Mouse (Mus musculus): Measurements from ENCODE around the gene Hgf. TPM values are rescaled to one million over a fixed set of nuclear protein-coding genes. Genes with fewer than 3 reads are reported as not detected.
A peak's percentile ranks its signal among the peaks of the same experiment; 100 is the strongest.

Gene Hgf
- 0.13 and 0.17 TPM in 2 replicates for polyA plus RNA-seq (2015; fragmentation: Nextera tagmentation; extraction: Ambion mirVana)

DNA sequence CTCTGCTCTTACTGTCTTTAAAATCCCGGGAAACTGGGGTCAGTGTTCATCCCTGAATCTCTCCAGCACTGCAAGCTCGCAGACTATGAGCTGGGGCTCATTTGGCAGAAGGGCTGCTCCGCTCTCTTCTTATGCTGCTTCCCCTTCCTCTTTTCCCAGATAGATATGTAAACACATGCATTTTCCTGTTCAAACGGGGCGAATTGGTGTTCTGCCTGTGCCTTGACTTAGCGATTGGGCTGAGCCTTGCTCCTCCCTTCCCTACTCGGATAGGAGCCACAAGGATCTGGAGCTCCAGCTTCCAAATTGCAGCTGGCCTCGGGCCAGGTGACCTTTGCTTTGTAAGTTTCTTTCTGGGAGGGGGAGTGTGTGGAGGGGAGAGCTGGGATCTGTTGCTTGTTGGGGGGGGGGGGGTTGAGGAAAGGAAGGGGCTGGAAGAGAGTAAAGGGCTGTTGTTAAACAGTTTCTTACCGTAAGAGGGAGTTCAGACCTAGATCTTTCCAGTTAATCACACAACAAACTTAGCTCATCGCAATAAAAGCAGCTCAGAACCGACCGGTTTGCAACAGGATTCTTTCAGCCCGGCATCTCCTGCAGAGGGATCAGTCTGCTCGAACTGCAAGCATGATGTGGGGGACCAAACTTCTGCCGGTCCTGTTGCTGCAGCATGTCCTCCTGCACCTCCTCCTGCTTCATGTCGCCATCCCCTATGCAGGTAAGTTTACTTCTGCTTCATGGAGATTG, at the start of gene Hgf:
Gene Hgf, plus strand, starts transcription at position 192 of the 744 bp plus-strand sequence.
- peak within 1 kb of the TSS; percentile 22 for H3K4me3 ChIP-seq
- peak; percentile 39; the same call in 1 of the 2 replicates for ATAC-seq (ENCODE audit: low FRiP score)
- no peaks in the 10 kb centered on the region for H3K36me3 ChIP-seq
- H3K27me3 ChIP-seq: no peaks in the 10 kb centered on the region
- H3K27ac ChIP-seq: no peak within 1 kb of the TSS
- H3K9ac ChIP-seq: no peak within 1 kb of the TSS
- no peaks in the 10 kb centered on the region for H3K9me3 ChIP-seq
- H3K4me1 ChIP-seq (replicated peaks): 0 out of 2 replicates have a peak, but pooled peaks cover 6% of the 10 kb centered on the region
- peak within 1 kb of the TSS; percentile 44 for H3K4me2 ChIP-seq
- 12% methylated on average over 16 of the region's 16 CpGs for WGBS

GRCm38 (mm10) chr5:16506702-16507350, 46.5 kb upstream of the Hgf start:
- H3K9me3 ChIP-seq: no peaks in the 10 kb centered on the region
- H3K27me3 ChIP-seq: no peaks in the 10 kb centered on the region
- no peak overlapping the region for H3K4me2 ChIP-seq
- no peaks in the 10 kb centered on the region for H3K36me3 ChIP-seq
- H3K4me3 ChIP-seq: no peak overlapping the region
- H3K27ac ChIP-seq: no peak overlapping the region
- no peak overlapping the region for H3K9ac ChIP-seq
- ATAC-seq (ENCODE audit: low FRiP score): no peak
- no peaks in the 10 kb centered on the region for H3K4me1 ChIP-seq (replicated peaks)
- WGBS: 86% methylated on average over 4 of the region's 4 CpGs

GRCm38 (mm10) chr5:16531619-16532277, 21.5 kb upstream of the Hgf start:
- no peak for ATAC-seq (ENCODE audit: low FRiP score)
- no peak overlapping the region for H3K4me3 ChIP-seq

DNA sequence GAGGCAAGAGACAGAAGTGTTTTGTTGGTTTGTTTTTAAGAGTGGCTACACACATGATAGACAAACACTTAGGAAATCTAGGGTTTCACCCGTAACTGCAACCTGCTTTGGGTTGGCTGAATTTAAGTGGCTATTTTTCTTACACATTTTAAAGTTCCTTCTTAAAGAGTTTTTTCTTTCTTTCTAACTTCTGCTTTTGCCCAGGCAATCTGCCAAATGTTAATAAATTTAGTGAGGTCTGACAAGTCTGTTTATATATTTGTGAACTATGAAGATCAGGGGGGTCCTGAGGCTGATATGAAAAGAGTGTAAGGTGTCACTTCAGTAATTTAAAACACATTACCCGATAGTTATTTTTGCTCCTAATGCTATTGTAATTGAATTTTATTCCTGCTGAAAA, 15.2 kb upstream of the Hgf start:
- H3K4me2 ChIP-seq: no peak overlapping the region
- no peaks in the 10 kb centered on the region for H3K4me1 ChIP-seq (replicated peaks)
- ATAC-seq (ENCODE audit: low FRiP score): no peak
- no peak overlapping the region for H3K4me3 ChIP-seq
- 78% methylated on average over 2 of the region's 2 CpGs for WGBS
- H3K9ac ChIP-seq: no peak overlapping the region
- no peaks in the 10 kb centered on the region for H3K9me3 ChIP-seq
- H3K27me3 ChIP-seq: no peaks in the 10 kb centered on the region
- H3K27ac ChIP-seq: no peak overlapping the region
- no peaks in the 10 kb centered on the region for H3K36me3 ChIP-seq

More at GRCm38 (mm10) chr5:16531619-16532277, 21.5 kb upstream of the Hgf start:
- Histone ChIP-seq H3K4me2 (no peak overlapping the region), H3K4me1 (replicated peaks) (no peaks in the 10 kb centered on the region), H3K9me3 (no peaks in the 10 kb centered on the region), H3K36me3 (no peaks in the 10 kb centered on the region), H3K9ac (no peak overlapping the region), H3K27me3 (no peaks in the 10 kb centered on the region), H3K27ac (no peak overlapping the region)
- 91% methylated on average over 3 of the region's 3 CpGs for WGBS

DNA sequence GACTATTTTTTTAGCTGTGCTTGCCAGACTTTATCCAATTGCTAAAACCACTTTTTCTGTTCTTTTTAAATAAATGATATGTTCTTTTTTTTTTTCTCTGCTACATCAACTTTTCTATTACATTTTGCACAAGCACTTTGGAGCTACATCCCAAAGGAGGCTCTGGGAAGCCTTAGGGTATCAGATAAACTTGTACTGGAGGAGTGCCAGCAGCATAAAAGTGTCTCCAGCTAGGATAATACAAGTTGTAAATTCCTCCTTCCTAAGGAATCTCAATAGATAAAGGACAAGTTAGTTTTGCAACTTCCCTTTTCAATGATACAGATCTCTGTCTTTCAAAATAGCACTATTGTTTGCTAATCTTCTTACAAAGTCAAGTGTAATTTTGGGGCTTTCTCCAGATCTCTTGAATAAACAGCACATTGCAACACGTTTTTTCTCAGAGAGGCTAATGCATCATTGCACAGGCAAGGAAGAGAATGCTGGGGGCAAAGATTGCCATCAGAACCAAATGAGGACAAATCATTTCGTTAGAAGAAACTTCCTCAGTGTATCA, 11.7 kb upstream of the Hgf start:
- Histone ChIP-seq H3K9ac (no peak overlapping the region), H3K36me3 (no peaks in the 10 kb centered on the region), H3K27me3 (no peaks in the 10 kb centered on the region), H3K4me1 (replicated peaks) (no peaks in the 10 kb centered on the region), H3K4me2 (no peak overlapping the region), H3K27ac (no peak overlapping the region), H3K9me3 (no peaks in the 10 kb centered on the region), H3K4me3 (no peak overlapping the region)
- WGBS: 33% methylated on average over 2 of the region's 2 CpGs
- ATAC-seq (ENCODE audit: low FRiP score): no peak

DNA sequence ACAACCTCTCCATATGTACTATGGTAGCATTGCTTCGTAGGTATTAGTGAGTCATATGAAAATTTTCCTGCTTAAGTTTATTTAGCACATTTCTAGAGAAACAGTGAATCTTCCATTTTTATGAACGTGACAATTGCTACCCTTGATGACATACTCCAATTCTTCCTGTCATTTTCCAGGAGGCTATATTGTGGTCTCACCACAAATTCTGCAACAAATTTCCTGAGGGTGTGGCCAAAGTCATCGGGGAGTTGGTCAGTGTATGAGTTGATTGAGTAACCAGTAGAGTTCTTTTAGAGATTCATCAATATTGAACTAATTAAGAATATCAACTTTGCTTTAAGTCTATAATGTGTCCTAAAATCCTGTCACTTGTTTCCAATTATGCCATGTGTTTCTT, 5.8 kb upstream of the Hgf start:
- Histone ChIP-seq H3K4me1 (replicated peaks) (no peaks in the 10 kb centered on the region), H3K4me3 (no peak overlapping the region), H3K27ac (no peak overlapping the region), H3K9me3 (no peaks in the 10 kb centered on the region), H3K4me2 (no peak overlapping the region), H3K9ac (no peak overlapping the region), H3K27me3 (no peaks in the 10 kb centered on the region), H3K36me3 (no peaks in the 10 kb centered on the region)
- WGBS: 90% methylated on average over 3 of the region's 3 CpGs
- no peak for ATAC-seq (ENCODE audit: low FRiP score)

DNA sequence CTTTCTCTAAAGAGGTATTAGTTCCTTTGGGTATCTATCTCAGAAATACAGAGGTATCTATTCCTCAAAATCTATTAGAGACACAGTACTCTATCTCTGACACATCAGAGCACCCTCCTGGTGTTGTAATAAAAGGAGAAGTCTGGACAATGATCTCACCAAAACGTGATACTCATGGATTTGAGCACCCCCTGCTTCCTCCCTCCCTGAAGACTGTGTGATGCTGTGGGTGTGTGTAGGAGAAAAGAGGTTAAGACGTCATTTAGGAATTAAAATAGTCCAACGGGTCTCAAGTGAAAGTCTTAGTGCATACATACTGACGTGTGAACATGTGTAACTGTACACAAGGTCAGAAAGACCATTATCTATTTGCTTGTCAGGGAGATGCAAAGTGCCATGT, 648 bp upstream of the Hgf start:
- no peak for ATAC-seq (ENCODE audit: low FRiP score)
- H3K4me1 ChIP-seq (replicated peaks): 0 out of 2 replicates have a peak, but pooled peaks cover 6% of the 10 kb centered on the region
- no peaks in the 10 kb centered on the region for H3K27me3 ChIP-seq
- no peak overlapping the region for H3K4me3 ChIP-seq
- H3K9ac ChIP-seq: no peak overlapping the region
- 74% methylated on average over 4 of the region's 4 CpGs for WGBS
- no peak overlapping the region for H3K27ac ChIP-seq
- H3K36me3 ChIP-seq: no peaks in the 10 kb centered on the region
- H3K4me2 ChIP-seq: no peak overlapping the region
- H3K9me3 ChIP-seq: no peaks in the 10 kb centered on the region

- Histone ChIP-seq H3K27me3 (no peaks in the 10 kb centered on the region), H3K4me1 (replicated peaks) (no peaks in the 10 kb centered on the region), H3K27ac (no peak overlapping the region), H3K4me3 (no peak overlapping the region), H3K36me3 (no peaks in the 10 kb centered on the region), H3K9me3 (no peaks in the 10 kb centered on the region), H3K9ac (no peak overlapping the region), H3K4me2 (no peak overlapping the region)
- ATAC-seq (ENCODE audit: low FRiP score): no peak
- WGBS: 95% methylated on average over 3 of the region's 3 CpGs
Observed at GRCm38 (mm10) chr5:16560247-16560646, 7.0 kb downstream of the Hgf start.

DNA sequence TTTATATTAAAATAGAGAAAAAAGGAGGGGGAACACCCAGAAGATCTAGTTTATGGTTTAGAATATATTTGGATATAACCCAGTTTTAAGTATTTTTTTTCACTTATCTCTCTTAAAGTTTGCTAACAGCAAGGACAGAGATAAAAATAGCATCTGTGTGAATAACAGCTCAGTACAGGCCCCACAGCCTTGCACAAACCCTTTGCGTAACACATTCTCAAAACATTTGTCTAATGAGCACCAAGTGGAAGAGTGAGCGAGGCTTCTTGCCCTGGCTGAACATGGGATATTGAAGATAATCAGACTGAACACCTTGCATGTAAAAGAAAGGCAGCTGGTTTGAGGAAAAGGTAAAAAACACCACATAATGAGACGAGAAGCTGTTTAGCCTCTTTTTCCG, 15.7 kb downstream of the Hgf start:
- WGBS: 77% methylated on average over 4 of the region's 4 CpGs

GRCm38 (mm10) chr5:16577882-16578742, 24.8 kb downstream of the Hgf start:
- Histone ChIP-seq H3K9me3 (no peaks in the 10 kb centered on the region), H3K4me2 (no peak overlapping the region), H3K27ac (no peak overlapping the region), H3K9ac (no peak overlapping the region), H3K4me1 (replicated peaks) (no peaks in the 10 kb centered on the region), H3K4me3 (no peak overlapping the region), H3K36me3 (no peaks in the 10 kb centered on the region), H3K27me3 (no peaks in the 10 kb centered on the region)
- no peak for ATAC-seq (ENCODE audit: low FRiP score)
- 76% methylated on average over 14 of the region's 14 CpGs for WGBS

More for the DNA sequence above, 15.7 kb downstream of the Hgf start:
- no peak for ATAC-seq (ENCODE audit: low FRiP score)
- Histone ChIP-seq H3K9ac (no peak overlapping the region), H3K9me3 (no peaks in the 10 kb centered on the region), H3K4me2 (no peak overlapping the region), H3K4me3 (no peak overlapping the region), H3K27ac (no peak overlapping the region), H3K27me3 (no peaks in the 10 kb centered on the region), H3K4me1 (replicated peaks) (no peaks in the 10 kb centered on the region), H3K36me3 (no peaks in the 10 kb centered on the region)

- Histone ChIP-seq H3K4me2 (no peak overlapping the region), H3K4me1 (replicated peaks) (no peaks in the 10 kb centered on the region), H3K4me3 (no peak overlapping the region), H3K9me3 (no peaks in the 10 kb centered on the region), H3K27ac (no peak overlapping the region), H3K36me3 (no peaks in the 10 kb centered on the region), H3K9ac (no peak overlapping the region), H3K27me3 (no peaks in the 10 kb centered on the region)
- WGBS: 52% methylated on average over 4 of the region's 4 CpGs
- ATAC-seq (ENCODE audit: low FRiP score): no peak
Observed at GRCm38 (mm10) chr5:16595699-16596098, 42.4 kb downstream of the Hgf start.
